Mouse (Mus musculus) hindbrain, postnatal 0 days (tissue): ENCODE data around the gene Fam189a1. TPM values are rescaled to one million over a fixed set of nuclear protein-coding genes. Genes with fewer than 3 reads are reported as not detected.

Experiments used
- ATAC-seq: fragments of 200-750 bp; cut with Nextera tagmentation; 2 replicates; pipeline ENCODE4 v1.8.0; 2017; ENCODE audit warnings: mild to moderate bottlenecking, moderate TSS enrichment, moderate library complexity
- DNase-seq: peaks from one replicate; pipeline ENCODE4 v3.0.0-alpha.2; 2015; ENCODE audit warnings: low spot score
- H3K27ac ChIP-seq: fragments of 300-500 bp; sonication (generic); 2 replicates; pipeline ENCODE4 v1.5.1; 2014; ENCODE audit warnings: mild to moderate bottlenecking
- H3K27me3 ChIP-seq: fragments of 300-500 bp; sonication (generic); 2 replicates; pipeline ENCODE4 v1.6.1; 2014; ENCODE audit warnings: low read length, mixed read lengths; ENCODE audit not compliant: insufficient read depth
- H3K36me3 ChIP-seq: fragments of 300-500 bp; sonication (generic); 2 replicates; pipeline ENCODE4 v1.6.1; 2014; ENCODE audit warnings: low read length, mixed read lengths; ENCODE audit not compliant: insufficient read depth
- H3K4me1 ChIP-seq: fragments of 300-500 bp; sonication (generic); 2 replicates; pipeline ENCODE4 v1.6.1; 2014; ENCODE audit warnings: antibody characterized with exemption, low read length, mixed read lengths; ENCODE audit not compliant: insufficient read depth
- H3K4me2 ChIP-seq: fragments of 300-500 bp; sonication (generic); 2 replicates; pipeline ENCODE4 v1.6.1; 2014; ENCODE audit warnings: low read depth, mild to moderate bottlenecking, low read length, moderate library complexity, mixed read lengths
- H3K4me3 ChIP-seq: fragments of 300-500 bp; sonication (generic); 2 replicates; pipeline ENCODE4 v1.5.1; 2014; ENCODE audit warnings: low read length
- H3K9ac ChIP-seq: fragments of 300-500 bp; sonication (generic); replicated peaks from 2 replicates; pipeline ENCODE4 v1.6.1; 2014; ENCODE audit warnings: mild to moderate bottlenecking, low read length, moderate library complexity, mixed read lengths
- H3K9me3 ChIP-seq: fragments of 300-500 bp; sonication (generic); 2 replicates; pipeline ENCODE4 v1.6.1; 2016; ENCODE audit warnings: low read length, mixed read lengths
- CTCF ChIP-seq: IDR thresholded peaks from 2 replicates; pipeline ENCODE4 v1.5.1; 2016; ENCODE audit warnings: antibody characterized with exemption, control low read depth, low read depth
- WGBS: fragments of 180-500 bp; shearing (Covaris S2); extraction: QIAGEN DNeasy Blood & Tissue Kit; methylation state at CpG from one replicate; pipeline ENCODE4 v1.1.7; 2014; 5-methylcytosine and 5-hydroxymethylcytosine counted together
- polyA plus RNA-seq: library from polyadenylated mRNA; unstranded; fragments of >200 nt; fragmentation: Nextera tagmentation; extraction: Ambion mirVana; gene quantifications from 2 replicates; pipeline ENCODE4 v1.2.1, GENCODE M21; 2015
- total RNA-seq: library from RNA; depleted of rRNA; stranded (reverse); fragments of >200 nt; gene quantifications from 2 replicates; pipeline ENCODE4 v1.2.3, GENCODE M21; 2014

The Fam189a1 gene
- total and polyA plus RNA-seq, 2 experiments from 2014 or later = 16.8 to 28.4 TPM

DNA sequence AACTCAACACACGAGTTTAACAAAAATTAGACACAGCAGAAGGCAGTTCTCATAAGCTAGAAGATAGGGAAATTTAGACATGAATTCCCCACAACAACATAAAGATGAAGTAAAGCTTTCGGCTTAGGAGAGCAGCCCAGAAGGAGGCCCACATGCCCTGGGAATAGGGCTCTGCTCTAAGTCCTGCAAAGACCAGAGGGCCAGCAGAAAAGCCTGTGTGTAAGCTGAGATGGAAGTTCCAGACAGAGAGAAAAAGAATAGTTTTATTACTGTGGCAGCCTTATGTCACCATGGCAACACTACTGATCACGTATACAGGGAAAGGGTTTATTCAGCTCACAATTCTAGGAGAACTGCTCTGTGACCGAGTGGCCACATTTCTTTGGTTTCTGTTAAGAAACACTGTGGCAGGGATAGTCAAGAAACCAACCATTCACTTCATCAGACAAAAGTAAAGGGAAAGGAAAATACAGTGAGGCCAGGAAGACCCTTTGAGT is 156.6 kb downstream of the Fam189a1 start:
- ATAC-seq (no peak), DNase-seq (peak; percentile 33)
- Histone ChIP-seq H3K9ac (no peak overlapping the region), H3K27ac (no peak overlapping the region), H3K9me3 (no peaks in the 10 kb centered on the region), H3K36me3 (no peaks in the 10 kb centered on the region), H3K4me3 (no peak overlapping the region), H3K27me3 (no peaks in the 10 kb centered on the region), H3K4me1 (0 out of 2 replicates have a peak, but pooled peaks cover 6% of the 10 kb centered on the region), H3K4me2 (no peak overlapping the region)
- 35% methylated on average over 4 of the region's 4 CpGs for WGBS
- no peak for TF ChIP-seq CTCF

DNA sequence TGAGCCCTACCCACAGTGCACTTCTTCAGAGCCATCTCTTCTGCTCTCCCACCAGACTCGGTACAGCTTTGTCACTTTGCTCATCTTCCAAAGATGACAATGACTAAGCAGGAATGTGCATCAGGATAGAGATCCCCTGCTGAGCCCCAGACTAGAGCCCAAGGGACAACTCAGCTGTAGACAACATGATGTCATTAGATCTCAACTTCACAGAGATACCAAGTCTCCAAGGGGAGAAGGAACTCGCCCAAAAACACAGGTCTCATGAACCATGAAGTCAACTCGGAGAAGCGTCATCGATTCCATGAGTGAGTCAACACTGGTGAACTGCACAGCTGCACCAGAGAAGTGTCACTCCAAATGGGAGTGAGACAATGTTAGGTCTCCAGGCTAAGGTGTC is 158.6 kb downstream of the Fam189a1 start:
- Histone ChIP-seq H3K27ac (no peak overlapping the region), H3K4me2 (no peak overlapping the region), H3K4me1 (0 out of 2 replicates have a peak, but pooled peaks cover 6% of the 10 kb centered on the region), H3K27me3 (no peaks in the 10 kb centered on the region), H3K9ac (no peak overlapping the region), H3K9me3 (no peaks in the 10 kb centered on the region), H3K36me3 (no peaks in the 10 kb centered on the region), H3K4me3 (no peak overlapping the region)
- 84% methylated on average over 5 of the region's 5 CpGs for WGBS
- DNase-seq (no peak), ATAC-seq (no peak)
- no peak for TF ChIP-seq CTCF

DNA sequence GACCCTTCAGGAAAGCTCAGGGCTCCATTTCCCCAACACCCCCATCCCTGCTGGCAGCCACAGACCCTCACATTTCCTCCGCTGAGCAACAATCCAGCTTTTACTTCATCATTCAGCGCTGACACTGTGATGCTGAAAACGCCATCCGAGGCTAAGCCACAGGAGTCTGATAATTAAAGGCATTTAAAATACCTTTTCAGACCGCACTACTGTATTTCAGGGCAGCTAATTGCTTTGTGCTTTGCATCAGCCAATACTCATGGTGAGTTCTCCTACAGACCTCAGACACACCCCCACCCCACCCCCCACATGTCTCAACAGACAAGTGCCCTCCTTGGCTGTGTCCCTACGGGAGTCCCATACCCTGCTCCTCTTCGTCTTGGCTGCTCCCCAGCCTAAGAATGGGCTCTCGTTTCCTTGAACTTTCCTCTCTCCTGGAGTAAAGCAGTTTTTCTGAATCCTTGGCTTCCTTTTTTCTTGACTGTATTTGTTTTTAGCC is 160.4 kb downstream of the Fam189a1 start:
- no peak for ATAC-seq
- no peaks in the 10 kb centered on the region for H3K36me3 ChIP-seq
- no peak overlapping the region for H3K4me2 ChIP-seq
- H3K27ac ChIP-seq = no peak overlapping the region
- 0 out of 2 replicates have a peak, but pooled peaks cover 6% of the 10 kb centered on the region for H3K4me1 ChIP-seq
- H3K9ac ChIP-seq = no peak overlapping the region
- H3K27me3 ChIP-seq = no peaks in the 10 kb centered on the region
- DNase-seq = no peak
- H3K9me3 ChIP-seq = no peaks in the 10 kb centered on the region
- no peak for TF ChIP-seq CTCF
- no peak overlapping the region for H3K4me3 ChIP-seq
- WGBS = 37% methylated on average over 8 of the region's 8 CpGs

DNA sequence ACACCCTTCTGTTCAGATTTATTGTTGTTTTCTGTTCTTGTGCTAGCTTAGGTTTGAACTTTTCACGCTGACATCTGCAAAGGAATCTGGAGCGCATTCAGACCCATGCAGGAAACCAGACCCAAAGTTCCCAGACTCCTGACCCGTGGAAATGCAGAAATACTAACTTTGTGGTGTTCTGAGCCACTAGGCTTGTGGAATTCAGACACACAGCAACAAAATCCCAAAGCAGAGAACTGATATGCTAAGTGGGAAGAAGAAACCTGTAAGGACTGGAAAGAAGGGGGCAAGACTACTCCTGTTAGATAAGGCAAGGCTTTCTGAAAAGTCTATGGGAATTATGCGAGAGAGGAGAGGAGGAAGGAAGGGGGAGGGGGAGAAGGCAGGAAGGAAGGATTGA is 167.0 kb downstream of the Fam189a1 start:
- H3K9ac ChIP-seq = no peak overlapping the region
- no peaks in the 10 kb centered on the region for H3K4me1 ChIP-seq
- ATAC-seq (no peak), DNase-seq (no peak)
- no peak overlapping the region for H3K27ac ChIP-seq
- TF ChIP-seq CTCF = no peak
- no peak overlapping the region for H3K4me3 ChIP-seq
- no peaks in the 10 kb centered on the region for H3K9me3 ChIP-seq
- H3K36me3 ChIP-seq = no peaks in the 10 kb centered on the region
- 85% methylated on average over 4 of the region's 4 CpGs for WGBS
- no peak overlapping the region for H3K4me2 ChIP-seq
- H3K27me3 ChIP-seq = no peaks in the 10 kb centered on the region

DNA sequence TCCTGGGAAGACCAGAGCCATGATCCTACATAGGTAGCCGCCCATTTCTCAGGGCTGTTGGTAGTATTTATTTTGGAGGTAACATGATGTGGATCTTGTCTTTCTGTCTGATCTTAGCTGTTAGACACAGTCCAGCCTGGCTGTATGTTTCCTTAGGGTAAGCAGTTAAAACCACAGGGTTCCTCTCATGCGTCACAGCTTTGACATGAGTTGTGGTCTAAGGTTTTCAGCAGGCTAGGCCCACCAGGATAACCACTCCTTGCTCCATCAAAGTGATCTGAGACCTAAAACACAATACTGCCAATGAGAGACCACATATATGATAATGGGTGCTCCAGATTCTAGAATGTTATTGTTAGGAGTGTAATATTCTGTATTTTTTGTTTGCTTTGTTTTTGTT is 168.4 kb downstream of the Fam189a1 start:
- no peak overlapping the region for H3K9ac ChIP-seq
- TF ChIP-seq CTCF = no peak
- no peaks in the 10 kb centered on the region for H3K4me1 ChIP-seq
- no peak overlapping the region for H3K4me2 ChIP-seq
- H3K9me3 ChIP-seq = no peaks in the 10 kb centered on the region
- H3K4me3 ChIP-seq = no peak overlapping the region
- H3K27ac ChIP-seq = no peak overlapping the region
- WGBS = 98% methylated on average over 2 of the region's 2 CpGs
- DNase-seq = no peak
- H3K36me3 ChIP-seq = no peaks in the 10 kb centered on the region
- no peak for ATAC-seq
- H3K27me3 ChIP-seq = no peaks in the 10 kb centered on the region

DNA sequence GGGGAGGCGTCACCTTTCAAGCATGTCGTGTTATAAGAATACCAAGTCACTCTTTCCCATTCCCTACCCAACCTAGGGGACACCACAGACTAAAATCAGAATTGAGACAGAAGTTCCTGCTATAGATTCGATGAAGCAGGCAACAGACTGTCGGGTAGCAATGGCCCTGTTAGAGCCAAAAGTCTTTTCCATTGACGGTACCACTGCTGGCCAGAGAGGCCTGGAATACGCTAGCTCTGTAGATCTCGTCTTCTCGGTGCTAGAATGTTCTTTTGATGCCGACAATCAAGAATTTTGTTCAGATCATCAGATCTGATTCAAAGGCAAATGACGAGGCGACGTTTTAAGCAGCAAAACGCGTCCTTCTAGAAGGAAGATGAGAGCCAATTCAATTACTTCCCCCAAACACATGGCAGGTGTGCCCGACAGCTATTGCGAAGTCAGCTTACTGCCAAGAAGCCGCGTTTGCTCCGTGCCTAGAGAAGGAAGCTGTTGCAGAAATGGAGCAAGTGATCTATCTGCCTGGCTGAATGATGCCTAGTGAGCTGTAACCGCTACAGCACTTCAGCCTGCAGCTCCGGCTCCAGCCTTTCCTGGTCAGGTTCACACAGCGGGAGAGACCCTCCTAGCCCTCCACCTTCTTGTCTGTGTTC is 171.8 kb downstream of the Fam189a1 start:
- Histone ChIP-seq H3K4me1 (0 out of 2 replicates have a peak, but pooled peaks cover 3% of the 10 kb centered on the region), H3K9ac (no peak overlapping the region), H3K9me3 (no peaks in the 10 kb centered on the region), H3K27me3 (no peaks in the 10 kb centered on the region), H3K4me2 (no peak overlapping the region), H3K36me3 (no peaks in the 10 kb centered on the region), H3K4me3 (no peak overlapping the region), H3K27ac (peak overlapping the region; percentile 59)
- TF ChIP-seq CTCF = no peak
- 71% methylated on average over 22 of the region's 22 CpGs for WGBS
- ATAC-seq = no peak
- peak; percentile 71 for DNase-seq
